Mouse (Mus musculus) CH12.LX (cell line): Measurements from ENCODE around the gene Ccr10.

ENCODE experiments used
- E2F4 ChIP-seq: IDR thresholded peaks from 2 replicates; pipeline ENCODE4 v1.6.1; 2011; ENCODE audit warnings: low read depth, low read length, improper control_type of control experiment; ENCODE audit not compliant: insufficient replicate concordance
- RCOR1 ChIP-seq: conservative IDR thresholded peaks from 2 replicates; pipeline ENCODE4 v1.6.1; 2012; ENCODE audit warnings: low read depth, mild to moderate bottlenecking, inconsistent platforms, low read length, improper control_type of control experiment

GRCm38 (mm10) chr11:101186526-101187247 is 11.4 kb upstream of the Ccr10 start:
- TF ChIP-seq E2F4 (no peak), RCOR1 (no peak)
